7 mouse cellular contexts compared by ENCODE assay signal in genomic region chr2:132144971-132145691, GRCm38 (mm10). TPM values are rescaled to one million over a fixed set of nuclear protein-coding genes. Genes with fewer than 3 reads are reported as not detected.
DNase-seq lines count a peak whose midpoint lies in the region; ATAC-seq and TF ChIP-seq lines count a peak whose summit lies in the region.

Gene Slc23a2, minus strand, starts transcription at chr2:132145108.

- H3K9ac ChIP-seq in forebrain, embryonic 14.5 days (ENCODE audit: low read length): peak within 1 kb of the TSS; percentile 92

- peak within 1 kb of the TSS; percentile 96 for H3K4me3 ChIP-seq in bone marrow macrophage, adult 2 months (ENCODE audit: insufficient read depth, low read length)
- peak within 1 kb of the TSS; percentile 84 for H3K4me3 ChIP-seq in forebrain, embryonic 14.5 days (ENCODE audit: low read depth, low read length)

- peak within 1 kb of the TSS; percentile 74 for H3K4me2 ChIP-seq in forebrain, embryonic 14.5 days (ENCODE audit: low read length)

- peak; percentile 88 for ATAC-seq in forebrain, embryonic 14.5 days

- no peak for TF ChIP-seq CTCF in bone marrow macrophage, adult 2 months (IDR thresholded peaks at IDR 0.05; ENCODE audit: low read depth, low read length)

- DNase-seq in Muller cell, postnatal 12 days (ENCODE audit: inconsistent ontology term): peak; percentile 60
- peak; percentile 74 for DNase-seq in forebrain, embryonic 14.5 days (ENCODE audit: low spot score)
- no peak for DNase-seq in heart, postnatal 25 days (ENCODE audit: low spot score)
- peak; percentile 52 to 53 for DNase-seq in layer of hippocampus, adult 8-10 months (ENCODE audit: low spot score in 2 of 2)
- DNase-seq in lung, postnatal 10 days: peak; percentile 53
- peak; percentile 59 to 66 for DNase-seq in right cerebral cortex, adult 2 months (ENCODE audit: low spot score in 2 of 2)

- under 1% methylated on average over 37 of the region's 68 CpGs for WGBS in forebrain, embryonic 14.5 days

- peaks cover 11% of the 10 kb centered on the region; the same call in 1 of the 2 replicates for H3K4me1 ChIP-seq in bone marrow macrophage, adult 2 months (ENCODE audit: control insufficient read depth, insufficient read depth, low read length)
- peaks cover 7% of the 10 kb centered on the region; the same call in 1 of the 2 replicates for H3K4me1 ChIP-seq in forebrain, embryonic 14.5 days (ENCODE audit: control insufficient read depth, insufficient read depth, low read length)

- intact Hi-C loops in heart, postnatal 25 days (cut with DNase I): loop anchor here (5.0 kb wide), 1 partner anchor 97 kb away; no protein-coding TSS in a partner anchor

- H3K27ac ChIP-seq in bone marrow macrophage, adult 2 months (ENCODE audit: insufficient read depth, low read depth, low read length): peak within 1 kb of the TSS; percentile 15; the same call in 1 of the 2 replicates
- peak within 1 kb of the TSS; percentile 60 for H3K27ac ChIP-seq in forebrain, embryonic 14.5 days (ENCODE audit: low read depth, low read length)

- H3K9me3 ChIP-seq in forebrain, embryonic 14.5 days (replicated peaks; ENCODE audit: control insufficient read depth, low read length): no peaks in the 10 kb centered on the region

- H3K27me3 ChIP-seq in forebrain, embryonic 14.5 days (replicated peaks; ENCODE audit: control insufficient read depth, insufficient read depth, low read length): no peaks in the 10 kb centered on the region

- H3K36me3 ChIP-seq in forebrain, embryonic 14.5 days (ENCODE audit: control insufficient read depth, insufficient read depth, low read length): no peaks in the 10 kb centered on the region

- no peak for TF ChIP-seq POLR2A in bone marrow macrophage, adult 2 months (IDR thresholded peaks at IDR 0.05; ENCODE audit: borderline replicate concordance, low read depth, low read length)

RNA-seq across cellular contexts. Expression of gene Slc23a2, which starts in this region (rescaled TPM):
- 47.7 and 53.5 TPM in 2 replicates for polyA plus RNA-seq in bone marrow macrophage, adult 2 months (2012; ENCODE audit: insufficient read depth, insufficient read length, missing spikeins)
- polyA plus RNA-seq in forebrain, embryonic 14.5 days (2014; fragmentation: Nextera tagmentation; extraction: Ambion mirVana): 19.3 and 25.3 TPM in 2 replicates
- total RNA-seq in heart, postnatal 25 days (2021): 10 to 100 TPM; 13.5 to 14.5 TPM
- total RNA-seq in layer of hippocampus, adult 8-10 months (2022): 100 to 1,000 TPM; 107 to 125 (median 113) TPM

Comparison
In these comparisons a context has a peak if more than half of its experiments do, and no peak if none do; other contexts are left out.
1. RNA of gene Slc23a2 (total RNA-seq): 107 to 125 TPM in layer of hippocampus, adult 8-10 months; 13.5 to 14.5 TPM in heart, postnatal 25 days; every median in the first group is over 4 times any median in the second.